Mouse (Mus musculus): Measurements from ENCODE around the gene Htra3.
A peak's percentile ranks its signal among the peaks of the same experiment; 100 is the strongest.

The Htra3 gene

DNA sequence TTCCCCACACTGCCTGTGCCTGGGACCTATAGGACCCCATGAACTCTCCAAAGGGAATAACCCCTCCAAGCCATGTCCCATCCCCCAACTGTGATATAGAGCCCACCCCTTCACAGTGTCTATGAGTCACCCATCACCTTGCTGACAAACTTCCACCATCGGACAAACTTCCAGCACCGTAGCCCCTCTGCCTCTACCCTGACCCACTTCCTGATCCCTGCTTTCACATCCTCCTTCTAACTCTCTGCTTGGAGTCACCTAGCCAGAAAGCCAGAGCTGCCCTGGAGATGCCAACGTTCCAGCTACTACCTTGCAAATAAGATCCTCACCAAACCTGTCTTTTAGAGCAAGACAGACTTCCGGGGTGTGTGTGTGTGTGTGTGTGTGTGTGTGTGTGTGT is 14.1 kb upstream of the Htra3 start:
- no peak for DNase-seq (ENCODE audit: low spot score)

DNA sequence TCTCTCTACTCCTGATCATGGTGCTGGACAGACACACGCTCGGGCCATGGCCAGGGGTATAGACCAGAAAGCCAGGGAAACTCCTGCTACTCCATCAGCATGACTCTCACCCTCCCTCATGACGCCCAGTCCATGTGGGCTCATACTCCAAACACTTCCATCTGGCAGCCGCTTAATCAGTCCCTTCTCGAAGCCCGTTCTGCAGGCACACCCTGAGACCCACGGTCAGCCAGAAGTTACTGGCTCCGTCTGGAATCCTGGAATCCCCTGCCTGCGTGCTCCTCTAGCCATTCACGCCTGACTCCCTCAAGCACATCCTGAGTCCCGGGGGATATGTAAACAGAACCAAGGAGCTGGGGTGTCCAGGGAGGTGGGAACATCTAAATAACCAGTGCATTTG is 11.7 kb upstream of the Htra3 start:
- no peak for DNase-seq (ENCODE audit: low spot score)

DNA sequence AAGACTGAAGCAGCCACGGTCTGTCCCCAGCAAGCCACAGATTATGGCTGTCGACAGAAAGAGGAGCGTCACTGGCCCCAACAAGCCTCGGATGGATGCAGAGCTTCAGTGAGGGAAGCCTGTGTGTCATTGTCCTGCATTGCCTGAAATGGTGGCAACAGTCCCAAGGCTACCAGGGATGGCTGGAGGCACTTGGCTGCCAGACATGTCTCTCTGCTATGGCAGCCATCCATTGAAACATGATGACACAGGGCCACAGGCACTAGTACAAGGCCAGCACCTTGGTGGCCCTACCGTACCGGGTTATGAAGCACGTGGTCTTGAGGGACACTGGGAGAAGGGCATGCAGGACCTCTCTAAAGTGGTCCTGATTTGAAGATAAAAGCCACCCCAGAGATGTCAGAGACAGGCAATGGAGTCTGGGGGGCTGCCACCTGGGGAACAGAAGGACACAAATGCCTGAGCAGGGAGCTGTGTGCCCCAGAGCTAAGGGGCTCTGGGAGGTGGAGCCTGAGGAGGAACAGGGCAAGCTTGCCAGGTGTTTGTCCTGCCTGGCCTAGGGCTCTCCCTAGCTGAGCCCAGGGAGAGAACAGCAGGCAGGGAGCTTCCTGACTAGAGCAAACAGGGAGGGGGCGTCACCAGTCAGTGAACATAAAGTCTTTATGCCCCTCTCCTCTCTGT is 11.0 kb upstream of the Htra3 start:
- DNase-seq (ENCODE audit: low spot score): no peak

DNA sequence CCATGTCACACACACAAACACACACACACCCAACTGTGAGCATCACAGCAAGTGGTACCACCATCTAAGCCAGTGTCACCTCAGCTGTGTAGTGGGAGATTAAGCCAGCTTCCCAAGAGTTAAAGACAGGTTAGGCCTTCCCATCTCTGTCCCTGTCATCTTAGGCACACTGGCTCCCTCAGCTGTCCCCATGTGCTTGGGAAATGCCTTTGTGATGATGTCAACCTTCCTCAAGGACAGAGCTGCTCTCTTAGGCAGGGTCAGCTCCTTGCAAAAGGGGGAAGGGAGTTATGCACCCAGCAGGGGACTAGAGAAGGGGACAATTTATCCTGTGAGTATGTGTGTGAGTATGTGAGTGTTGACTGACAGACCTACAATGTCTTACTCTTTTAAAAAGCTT is 9.8 kb upstream of the Htra3 start:
- no peak for DNase-seq (ENCODE audit: low spot score)

DNA sequence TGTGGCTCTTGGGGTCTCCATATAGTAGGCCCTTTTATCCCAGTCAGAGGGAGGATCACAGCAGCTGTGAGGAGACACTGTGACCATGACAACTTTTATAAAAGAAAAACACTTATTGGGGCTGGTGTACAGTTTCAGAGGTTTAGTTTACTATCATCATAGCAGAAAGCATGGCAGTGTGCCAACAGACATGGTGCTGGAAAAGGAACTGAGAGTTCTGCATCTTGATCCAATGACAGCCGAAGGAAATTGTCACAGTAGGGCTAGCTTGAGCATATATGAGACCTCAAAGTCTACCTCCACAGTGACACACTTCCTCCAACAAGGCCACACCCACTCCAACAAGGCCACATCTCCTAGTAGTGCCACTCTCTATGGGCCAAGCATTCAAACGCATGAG is 9.3 kb upstream of the Htra3 start:
- DNase-seq (ENCODE audit: low spot score): no peak

DNA sequence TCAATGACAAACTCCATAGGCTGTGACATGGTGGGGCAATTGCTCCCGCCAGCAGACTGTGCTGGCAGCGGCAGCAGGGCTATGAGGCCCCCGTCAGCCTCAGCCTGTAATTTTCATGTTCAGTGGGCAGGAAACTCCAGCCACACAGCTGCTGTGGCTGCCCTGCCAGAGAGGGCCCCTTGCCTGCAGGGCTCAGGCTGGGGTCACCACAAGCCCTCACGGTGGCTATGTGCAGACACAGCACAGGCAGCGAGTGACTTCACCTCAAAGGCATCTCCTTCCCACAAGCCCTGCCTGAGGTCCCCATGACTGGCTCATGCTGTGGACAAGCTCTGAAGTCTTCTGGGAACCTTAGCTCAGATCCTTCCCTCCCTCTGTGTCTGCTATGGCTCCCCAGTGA is 7.5 kb upstream of the Htra3 start:
- DNase-seq (ENCODE audit: low spot score): no peak

DNA sequence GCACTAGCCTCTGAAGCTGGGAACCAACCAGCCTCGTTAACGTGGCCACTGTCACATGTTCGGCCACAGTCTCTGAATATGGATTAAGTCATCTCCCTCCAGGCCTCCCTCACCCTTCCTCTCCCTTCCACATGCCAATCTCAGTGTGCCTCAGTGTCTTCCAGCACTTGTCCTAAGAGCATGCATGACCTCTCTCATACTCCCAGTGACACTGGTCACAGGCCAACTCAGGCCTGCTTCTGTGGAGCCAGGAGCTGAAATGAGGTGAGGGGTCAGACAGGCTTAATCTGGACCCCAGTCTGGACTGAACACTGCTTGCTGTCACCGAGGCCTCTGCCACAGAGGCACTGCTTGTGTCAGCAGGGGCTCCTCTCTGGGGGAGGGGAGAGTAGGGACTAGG is 6.8 kb upstream of the Htra3 start:
- no peak for DNase-seq (ENCODE audit: low spot score)

DNA sequence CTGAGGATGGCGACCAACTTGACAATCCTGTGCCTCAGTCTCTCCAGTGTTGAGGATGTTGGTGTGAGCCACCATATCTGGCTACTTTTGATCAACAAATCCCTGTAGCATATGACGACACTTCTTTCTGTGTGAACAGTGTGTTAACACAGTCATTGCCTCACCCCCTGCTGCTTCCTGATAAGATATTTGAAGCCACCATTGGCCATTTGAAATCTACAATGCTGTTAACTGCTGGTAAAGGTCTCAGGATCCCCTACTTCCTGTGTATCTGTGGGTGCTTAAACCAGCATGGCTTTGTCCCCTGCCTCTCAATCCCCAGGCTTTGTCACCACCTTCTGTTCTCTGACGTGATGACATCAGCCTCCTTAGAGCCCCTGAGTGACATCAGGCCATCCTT is 5.5 kb upstream of the Htra3 start:
- no peak for DNase-seq (ENCODE audit: low spot score)

DNA sequence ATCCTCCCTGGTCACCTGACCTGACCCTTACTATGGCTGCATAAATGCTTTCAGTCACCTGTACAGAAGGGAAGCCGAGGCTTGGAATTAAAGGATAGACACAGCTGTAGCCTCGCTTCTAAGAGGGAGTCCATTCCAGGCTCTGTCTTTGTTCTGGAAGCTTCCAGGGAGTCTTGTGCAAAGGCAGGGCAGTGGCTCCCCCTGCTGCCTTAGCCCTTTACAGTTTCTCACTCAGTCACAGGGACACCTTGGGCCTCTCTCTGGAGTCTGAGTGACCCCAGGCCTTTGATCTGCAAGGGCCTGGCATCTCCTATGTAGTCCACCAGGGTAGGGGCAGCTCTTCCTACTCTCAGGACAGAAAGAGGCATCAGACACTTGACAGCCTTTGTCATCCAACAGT is 1.4 kb upstream of the Htra3 start:
- DNase-seq (ENCODE audit: low spot score): no peak

DNA sequence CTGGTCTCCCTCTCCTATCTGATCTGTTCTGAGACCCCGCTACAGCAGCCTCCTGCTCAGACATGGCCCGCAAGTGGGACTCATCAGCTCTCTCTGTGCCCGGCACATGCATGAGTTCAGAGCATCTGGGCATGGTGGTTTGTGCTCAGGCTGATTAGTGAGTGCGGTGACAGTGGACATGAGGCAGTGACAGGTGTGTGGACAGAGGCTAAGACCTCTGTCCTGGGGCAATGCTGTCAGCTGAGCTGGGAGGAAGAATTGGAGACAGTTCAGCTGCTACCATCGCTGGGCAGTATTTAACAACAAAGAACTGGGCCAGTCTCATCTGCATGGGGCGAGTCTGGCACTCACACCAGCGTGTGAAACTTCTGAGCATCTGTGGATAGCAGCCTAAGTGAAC is 2.6 kb downstream of the Htra3 start:
- DNase-seq (ENCODE audit: low spot score): no peak

DNA sequence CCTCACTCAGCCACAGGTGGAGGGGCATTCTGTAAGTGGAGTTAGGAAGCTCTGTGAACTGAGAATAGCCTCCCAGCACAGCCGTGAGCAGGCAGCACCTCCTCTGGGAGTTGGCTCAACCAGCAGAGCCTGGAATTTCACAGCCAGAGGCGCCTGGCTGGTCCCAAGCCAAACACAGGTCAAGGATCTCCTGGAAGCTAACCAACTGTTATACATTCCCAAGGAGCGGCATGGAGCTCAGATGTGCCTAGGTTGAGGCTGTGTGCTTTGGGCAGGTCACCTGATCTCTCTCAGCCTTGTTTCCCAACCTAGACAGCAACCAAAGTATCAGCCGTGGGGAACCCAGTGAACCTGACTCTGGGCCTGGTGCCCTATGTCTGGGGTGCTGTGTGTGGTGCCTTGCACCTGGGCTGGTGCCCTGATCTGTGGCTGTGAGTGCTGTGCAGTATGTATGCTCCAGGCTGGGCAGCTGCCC is 5.5 kb downstream of the Htra3 start:
- no peak for DNase-seq (ENCODE audit: low spot score)

DNA sequence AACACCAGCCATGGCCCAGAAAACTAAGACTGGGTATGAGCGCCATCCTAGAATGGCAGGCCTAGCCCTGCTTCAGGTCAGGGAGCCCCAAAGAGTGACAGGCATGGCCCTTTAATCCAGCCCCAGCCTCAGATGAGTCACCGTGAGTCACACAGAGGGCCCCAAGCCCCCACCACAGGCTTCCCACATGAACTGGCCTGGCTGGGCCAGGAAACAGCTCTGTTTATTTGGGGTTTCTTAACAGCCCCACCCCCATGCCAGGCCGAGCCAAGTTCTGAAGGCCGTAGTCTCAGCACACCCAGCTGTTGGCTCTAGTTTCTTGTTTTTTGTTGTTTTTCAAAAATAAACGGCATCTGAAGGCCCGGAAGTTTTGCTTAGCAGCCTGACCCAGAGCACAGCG is 6.5 kb downstream of the Htra3 start:
- no peak for DNase-seq (ENCODE audit: low spot score)

DNA sequence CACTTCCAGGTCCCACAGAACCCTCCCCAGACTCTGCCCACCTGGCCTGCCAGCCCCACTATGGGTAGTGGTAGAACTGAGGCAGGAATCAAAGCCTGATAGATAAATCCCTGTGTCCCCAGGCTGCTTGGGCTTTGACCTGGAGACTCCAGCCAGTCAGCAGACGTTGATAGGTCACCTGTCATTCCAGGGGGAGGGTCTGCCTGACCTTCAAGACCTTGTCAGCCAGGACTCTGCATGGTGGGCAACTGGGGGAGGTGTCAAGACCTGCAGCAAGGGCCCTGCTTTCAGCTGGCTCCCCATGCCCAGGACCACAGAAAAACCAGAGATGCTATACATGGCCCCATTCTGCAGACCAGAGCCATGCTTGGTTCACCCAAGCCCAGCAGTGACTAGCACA is 7.0 kb downstream of the Htra3 start:
- DNase-seq (ENCODE audit: low spot score): no peak

DNA sequence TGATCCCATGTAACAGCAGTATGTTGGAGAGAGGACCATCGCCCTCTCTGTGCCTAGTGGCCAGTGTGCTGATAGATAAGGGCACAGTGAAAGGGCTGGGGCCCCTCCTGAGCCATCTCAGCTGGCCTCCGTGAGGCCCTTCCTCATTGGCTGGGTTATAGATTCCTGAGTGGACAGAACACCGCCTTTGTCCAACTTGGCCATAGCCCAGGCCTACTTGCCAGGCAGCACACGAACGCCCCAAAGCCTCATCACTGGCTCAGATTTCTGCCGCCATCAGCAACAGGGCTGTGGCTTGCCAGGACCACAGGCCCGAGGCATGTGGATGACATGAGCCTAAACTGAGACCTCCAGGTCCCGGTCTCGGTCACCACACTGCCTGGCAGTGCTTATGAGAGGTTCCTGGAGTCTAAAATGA is 8.1 kb downstream of the Htra3 start:
- no peak for DNase-seq (ENCODE audit: low spot score)

DNA sequence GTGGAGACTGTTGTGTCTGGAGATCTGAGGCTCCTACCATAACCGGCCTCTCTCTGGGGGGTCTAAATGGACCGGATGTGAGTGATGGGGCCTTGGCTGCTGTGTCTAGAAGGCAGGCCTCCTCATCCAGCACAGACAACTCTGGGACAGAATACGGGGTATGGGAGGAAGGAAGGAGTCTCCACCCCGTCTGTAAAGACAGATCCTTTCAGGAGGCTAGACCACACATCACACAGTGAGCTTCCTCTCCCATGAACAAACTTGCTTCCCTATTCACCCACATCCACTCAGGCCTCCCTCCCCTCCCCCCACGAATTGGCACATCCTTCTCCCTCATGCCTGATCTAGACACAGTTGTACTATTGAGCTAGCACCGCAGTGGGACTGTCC is 9.2 kb downstream of the Htra3 start:
- no peak for DNase-seq (ENCODE audit: low spot score)

DNA sequence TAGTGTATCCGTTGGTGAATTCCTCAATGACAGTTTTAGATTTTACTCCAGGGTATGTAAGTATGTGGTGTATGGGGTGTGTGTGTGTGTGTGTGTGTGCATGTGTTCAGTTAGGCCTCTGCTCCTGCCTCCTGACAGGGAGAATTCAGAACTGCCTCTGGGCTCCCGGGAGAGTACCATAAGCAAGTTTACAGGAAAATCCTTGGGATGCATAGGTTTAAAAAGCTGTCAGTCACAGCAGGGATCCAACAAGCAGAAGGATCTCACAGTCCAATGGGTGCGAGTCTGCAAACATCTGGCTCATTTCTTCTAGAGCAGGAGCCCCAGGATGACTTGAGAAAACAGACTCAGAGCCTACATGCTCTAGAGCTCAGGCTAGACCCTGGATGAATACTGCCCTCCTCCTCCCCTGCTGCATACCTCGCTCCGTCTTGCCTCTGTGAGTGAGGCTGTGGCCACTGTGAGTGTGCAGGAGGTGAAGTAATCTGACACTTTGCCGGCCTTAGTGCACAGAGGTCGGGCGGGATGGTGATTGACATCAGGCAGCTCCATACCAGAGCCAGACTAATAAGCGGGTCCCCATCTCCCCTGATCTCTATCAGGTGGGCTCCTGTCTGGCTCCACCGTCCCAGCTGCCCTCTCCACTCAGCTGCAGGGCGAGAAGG is 9.7 kb downstream of the Htra3 start:
- DNase-seq (ENCODE audit: low spot score): peak; percentile 78

DNA sequence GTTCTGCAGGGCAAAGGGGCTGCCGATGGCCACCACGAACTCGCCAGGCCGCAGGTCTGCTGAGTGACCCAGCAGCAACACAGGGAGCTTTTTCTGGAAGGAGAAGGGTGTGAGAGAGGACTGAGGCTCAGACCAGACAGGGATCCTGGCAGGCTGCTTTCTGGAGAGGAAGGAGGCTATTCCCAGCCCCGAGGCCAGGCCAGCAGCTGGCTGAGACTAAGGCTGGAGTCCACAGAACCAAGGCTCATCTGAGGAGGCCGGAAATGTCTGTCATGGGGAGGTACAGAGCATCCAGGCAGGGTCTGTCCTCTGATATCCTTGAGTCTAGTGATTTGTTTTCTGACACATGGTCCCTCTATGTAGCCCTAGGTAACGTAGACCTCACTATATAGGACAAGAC is 13.4 kb downstream of the Htra3 start:
- DNase-seq (ENCODE audit: low spot score): no peak

DNA sequence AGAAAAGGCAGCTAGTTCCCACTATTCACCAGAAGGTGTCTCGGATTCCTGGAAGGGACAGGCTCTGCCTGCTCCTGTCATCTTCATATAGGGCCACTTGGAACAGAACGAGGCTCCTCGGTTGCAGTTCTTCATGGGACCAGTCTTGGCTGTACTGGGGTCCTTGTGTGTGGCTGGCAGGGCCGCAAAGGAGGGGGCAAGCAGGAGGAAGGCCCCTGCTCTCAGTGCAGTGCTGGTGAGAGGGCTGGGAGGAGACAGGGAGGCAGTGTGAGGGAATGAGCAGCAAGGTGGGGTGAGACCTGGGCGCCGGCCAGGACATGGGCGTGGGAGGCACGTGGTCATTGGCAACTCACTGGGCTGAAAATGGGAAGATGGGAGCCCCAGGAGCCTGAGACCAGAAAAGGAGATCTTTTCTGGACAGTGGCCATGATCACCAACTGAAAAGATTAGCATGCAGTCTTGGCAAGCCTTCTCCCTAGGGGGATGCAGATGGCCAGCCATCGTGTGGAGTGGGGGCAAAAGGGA is 17.5 kb downstream of the Htra3 start:
- DNase-seq (ENCODE audit: low spot score): no peak

DNA sequence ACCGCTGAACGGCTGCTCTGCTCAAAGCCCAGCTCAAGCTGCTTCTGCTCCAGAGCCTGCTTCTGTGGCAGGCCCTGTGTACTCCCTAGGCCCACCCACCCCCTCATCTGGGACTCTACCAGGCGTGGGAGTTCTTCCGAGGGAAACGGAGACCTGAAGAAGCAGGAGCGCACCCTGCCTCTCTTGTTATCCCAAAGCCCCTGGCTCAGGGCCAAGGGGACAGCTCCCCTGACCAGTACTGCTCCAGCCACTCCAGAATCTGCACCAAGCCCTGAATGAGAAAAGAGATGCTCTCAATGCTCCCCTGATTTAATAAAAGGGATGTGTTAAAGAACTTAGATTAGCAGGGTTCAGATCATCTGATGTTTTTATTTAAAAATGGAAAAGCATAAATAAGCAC is 18.4 kb downstream of the Htra3 start:
- no peak for DNase-seq (ENCODE audit: low spot score)

DNA sequence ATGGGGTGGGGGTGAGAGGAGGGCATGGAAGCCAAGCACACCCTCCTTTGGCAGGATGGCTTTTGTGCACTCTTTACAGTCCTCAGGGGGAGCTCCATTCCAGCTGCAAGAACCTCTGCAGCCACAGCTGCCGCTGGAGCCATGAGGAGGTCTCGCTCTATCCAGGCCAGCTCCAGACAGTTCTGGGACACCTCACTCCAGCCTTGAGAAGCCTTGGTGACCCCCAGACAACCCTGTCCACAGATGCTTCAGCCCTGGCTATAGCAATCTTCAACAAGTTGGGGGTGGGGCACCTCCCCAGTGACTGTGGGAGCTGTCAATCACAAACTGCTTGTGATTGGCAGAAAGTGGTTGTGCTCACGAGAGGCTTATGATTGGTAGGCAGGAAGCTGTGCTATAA is 20.1 kb downstream of the Htra3 start:
- DNase-seq (ENCODE audit: low spot score): no peak

DNA sequence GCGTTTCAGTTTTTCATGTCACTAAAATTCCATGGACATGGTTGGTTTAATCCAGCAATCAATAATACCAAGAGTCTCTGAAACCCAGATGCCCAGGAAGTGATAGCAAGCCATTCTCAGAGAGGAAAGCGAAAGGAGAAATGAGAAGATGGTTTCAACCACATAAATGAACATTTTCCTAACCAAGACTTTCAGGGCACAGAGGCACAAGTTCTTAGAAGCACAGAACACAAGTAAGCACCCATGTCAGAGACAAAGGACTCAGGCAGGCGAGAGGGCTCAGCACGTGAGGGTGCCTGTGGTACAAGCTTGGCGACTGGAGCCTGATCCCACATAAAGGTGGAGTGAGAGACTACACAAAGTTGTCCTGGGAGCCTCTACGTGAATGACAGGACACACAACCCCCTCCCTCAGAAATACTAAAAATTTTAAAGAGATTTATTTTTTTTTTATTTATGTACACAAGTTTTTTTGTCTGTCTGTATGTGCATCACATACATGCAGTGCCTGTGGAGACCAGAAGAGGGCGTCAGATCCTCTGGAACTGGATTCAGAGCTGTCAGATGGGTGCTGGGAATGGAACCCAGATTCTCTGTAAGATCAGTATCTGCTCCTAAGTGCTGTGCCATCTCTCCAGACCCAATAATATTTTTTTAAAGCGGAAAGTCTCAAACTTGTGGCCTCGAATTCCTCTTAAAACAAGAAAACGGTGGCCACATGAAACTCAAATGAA is 23.7 kb downstream of the Htra3 start:
- no peak for DNase-seq (ENCODE audit: low spot score)

DNA sequence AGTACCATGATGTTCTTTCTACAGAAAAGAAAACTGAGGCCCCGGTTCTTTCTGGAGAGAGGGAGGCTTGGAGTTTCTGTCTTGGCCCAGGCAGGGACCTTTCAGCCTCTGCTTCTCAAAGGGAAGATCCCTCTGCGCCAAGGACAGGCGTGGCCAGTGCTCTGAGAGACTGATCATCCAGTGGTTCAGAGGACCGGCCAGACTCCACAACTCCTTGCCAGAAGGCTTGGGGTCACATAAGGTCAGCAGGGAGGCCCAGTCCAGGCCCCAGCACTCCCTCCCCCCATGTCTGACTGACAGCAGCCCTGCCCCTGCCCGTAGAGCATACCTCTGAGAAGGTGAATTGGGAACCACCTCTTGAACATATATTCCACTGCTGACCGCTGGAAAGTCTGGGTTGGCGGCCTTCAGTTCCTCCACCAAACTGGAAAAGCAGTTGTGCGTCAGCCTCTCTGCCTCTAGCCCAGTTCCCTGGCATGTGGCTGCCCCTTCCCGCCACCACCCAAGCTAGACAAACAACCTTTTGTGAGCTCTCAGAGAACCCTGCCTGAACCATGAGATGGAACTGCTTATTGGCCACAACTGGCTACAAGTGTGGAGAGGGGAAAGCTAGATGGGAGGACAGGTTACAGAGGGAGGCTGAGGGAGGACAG is 25.7 kb downstream of the Htra3 start:
- DNase-seq (ENCODE audit: low spot score): no peak

DNA sequence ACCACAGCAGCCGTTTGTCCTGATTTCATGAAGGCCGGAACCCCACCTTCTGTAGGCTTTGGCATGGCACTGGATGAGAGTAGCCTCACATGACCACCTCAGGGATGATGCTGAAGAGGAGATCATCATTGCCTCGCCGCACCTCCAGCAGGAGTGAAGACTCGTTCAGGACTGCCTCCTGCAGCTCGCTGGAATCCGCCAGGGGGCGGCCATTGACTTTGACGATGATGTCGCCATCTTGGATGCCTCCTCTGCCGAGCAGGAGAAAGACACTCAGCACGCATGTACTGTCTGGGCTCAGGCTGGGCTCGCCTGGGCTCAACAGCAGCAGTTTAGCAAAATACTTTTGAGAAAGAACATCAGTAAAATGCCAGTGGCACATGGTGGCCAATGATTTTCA is 26.7 kb downstream of the Htra3 start:
- DNase-seq (ENCODE audit: low spot score): no peak
